In the genomic region with DNA sequence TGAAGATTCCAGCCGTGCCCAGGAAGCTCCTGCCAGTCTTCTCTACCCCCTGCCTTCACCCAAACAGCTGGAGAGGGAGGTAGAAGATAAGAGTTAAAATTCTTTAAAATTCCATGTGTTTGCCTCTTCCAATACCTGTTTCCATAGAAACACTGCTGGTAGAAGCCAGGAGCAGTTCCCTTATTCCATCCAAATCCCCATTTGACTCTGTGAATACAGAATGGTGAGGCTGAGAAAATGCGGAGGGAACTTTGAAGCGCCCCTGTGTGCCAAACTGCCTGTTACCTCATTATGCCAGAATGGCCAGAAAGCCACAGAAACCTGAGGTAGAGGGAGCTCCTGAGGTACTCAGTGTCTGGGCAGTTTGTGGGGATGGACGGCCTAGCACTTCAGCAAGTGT, we compare ENCODE assay signal across 17 mouse cellular contexts.
DNase-seq lines count a peak whose midpoint lies in the region; ATAC-seq and TF ChIP-seq lines count a peak whose summit lies in the region.
"Had no signal": no experiment of that assay in that cellular context is flagged by ENCODE, and none has a peak within 500 bp of the region (broad histone marks: within the 10 kb centered on the region; RNA-seq: fewer than 3 reads in every experiment).

No protein-coding gene starts in this region.

- H3K4me3 ChIP-seq in forebrain, embryonic 15.5 days = no peak overlapping the region
- H3K4me3 ChIP-seq in forebrain, embryonic 13.5 days = no peak overlapping the region
- no peak overlapping the region for H3K4me3 ChIP-seq in left cerebral cortex, adult 2 months
- H3K4me3 ChIP-seq in hindbrain, embryonic 15.5 days = no peak overlapping the region
- no peak overlapping the region for H3K4me3 ChIP-seq in midbrain, embryonic 16.5 days (ENCODE audit: low read depth, low read length)
- H3K4me3 ChIP-seq in heart, embryonic 12.5 days = no peak overlapping the region
- H3K4me3 ChIP-seq in heart, adult 2 months = no peak overlapping the region
- H3K4me3 ChIP-seq: myocyte had no signal

- intact Hi-C loops in left cerebral cortex, adult 2 months (cut with DNase I) = no loop called here
- intact Hi-C loops in heart, adult 2 months (cut with DNase I) = no loop called here

- no peak for TF ChIP-seq EP300 in heart, adult 2 months (IDR thresholded peaks at IDR 0.05; ENCODE audit: insufficient read depth, low read depth, low read length)

- TF ChIP-seq POLR2A in heart, adult 2 months (IDR thresholded peaks at IDR 0.05; ENCODE audit: insufficient read depth, low read depth, low read length) = no peak

- no peaks in the 10 kb centered on the region for H3K79me2 ChIP-seq in heart, adult 2 months (replicated peaks; ENCODE audit: control insufficient read depth, insufficient read depth, low read length)

- 49% methylated on average over 4 of the region's 4 CpGs for WGBS in forebrain, embryonic 15.5 days
- 57% methylated on average over 4 of the region's 4 CpGs for WGBS in forebrain, embryonic 13.5 days
- 52% methylated on average over 4 of the region's 4 CpGs for WGBS in hindbrain, embryonic 15.5 days
- 37% methylated on average over 4 of the region's 4 CpGs for whole genome bisulfite sequencing in midbrain, embryonic 16.5 days
- 57% methylated on average over 4 of the region's 4 CpGs for WGBS in heart, embryonic 12.5 days
- WGBS in heart, adult 2 months = 71% methylated on average over 4 of the region's 4 CpGs

- H3K36me3 ChIP-seq in forebrain, embryonic 15.5 days = no peaks in the 10 kb centered on the region
- H3K36me3 ChIP-seq in forebrain, embryonic 13.5 days (ENCODE audit: poor library complexity, severe bottlenecking) = no peaks in the 10 kb centered on the region
- peaks cover 10% of the 10 kb centered on the region; the same call in 1 of the 2 replicates for H3K36me3 ChIP-seq in hindbrain, embryonic 15.5 days
- H3K36me3 ChIP-seq in midbrain, embryonic 16.5 days (ENCODE audit: control insufficient read depth, insufficient read depth, low read length) = no peaks in the 10 kb centered on the region
- no peaks in the 10 kb centered on the region for H3K36me3 ChIP-seq in heart, embryonic 12.5 days
- H3K36me3 ChIP-seq in heart, adult 2 months (ENCODE audit: control insufficient read depth, insufficient read depth, low read length) = no peaks in the 10 kb centered on the region

- no peak overlapping the region for H3K4me2 ChIP-seq in forebrain, embryonic 15.5 days (replicated peaks)
- H3K4me2 ChIP-seq in forebrain, embryonic 13.5 days = no peak overlapping the region
- no peak overlapping the region for H3K4me2 ChIP-seq in hindbrain, embryonic 15.5 days
- H3K4me2 ChIP-seq in midbrain, embryonic 16.5 days (ENCODE audit: low read length) = no peak overlapping the region
- H3K4me2 ChIP-seq in heart, embryonic 12.5 days = no peak overlapping the region

- no peak for DNase-seq in left cerebral cortex, adult 2 months (ENCODE audit: extremely low spot score in 1 of 2, low spot score in 2 of 2)
- no peak for DNase-seq in left cerebral cortex, adult 18-20 months (ENCODE audit: low spot score in 2 of 2)
- no peak for DNase-seq in heart, adult 2 months
- DNase-seq: adrenal gland, postnatal 36 days; cerebellum, adult 11-12 months; gastrocnemius, postnatal 25 days; heart, adult 18-20 months had no signal

- H3K4me1 ChIP-seq in forebrain, embryonic 15.5 days = peaks cover 27% of the 10 kb centered on the region
- peaks cover 10% of the 10 kb centered on the region; the same call in 1 of the 2 replicates for H3K4me1 ChIP-seq in forebrain, embryonic 13.5 days
- peaks cover 21% of the 10 kb centered on the region for H3K4me1 ChIP-seq in hindbrain, embryonic 15.5 days (replicated peaks)
- H3K4me1 ChIP-seq in midbrain, embryonic 16.5 days (ENCODE audit: control insufficient read depth, insufficient read depth, low read length) = peaks cover 23% of the 10 kb centered on the region
- H3K4me1 ChIP-seq in heart, embryonic 12.5 days (replicated peaks) = peaks cover 9% of the 10 kb centered on the region
- no peaks in the 10 kb centered on the region for H3K4me1 ChIP-seq in heart, adult 2 months (ENCODE audit: control insufficient read depth, insufficient read depth, low read length)

- no peak overlapping the region for H3K9ac ChIP-seq in forebrain, embryonic 15.5 days (replicated peaks)
- H3K9ac ChIP-seq in forebrain, embryonic 13.5 days = no peak overlapping the region
- H3K9ac ChIP-seq in hindbrain, embryonic 15.5 days = no peak overlapping the region
- H3K9ac ChIP-seq in midbrain, embryonic 16.5 days (ENCODE audit: low read depth, low read length) = no peak overlapping the region
- no peak overlapping the region for H3K9ac ChIP-seq in heart, embryonic 12.5 days
- H3K9ac ChIP-seq in heart, adult 2 months (ENCODE audit: low read depth, low read length) = no peak overlapping the region

- ATAC-seq in forebrain, embryonic 15.5 days (replicated peaks) = no peak
- no peak for ATAC-seq in forebrain, embryonic 13.5 days
- no peak for ATAC-seq in hindbrain, embryonic 15.5 days (ENCODE audit: low FRiP score, low read depth)
- ATAC-seq in midbrain, embryonic 16.5 days = peak; percentile 55; the same call in 1 of the 2 replicates
- no peak for ATAC-seq in heart, embryonic 12.5 days (ENCODE audit: insufficient number of reproducible peaks, low FRiP score)
- ATAC-seq: CD4-positive, CD25-positive, alpha-beta regulatory T cell, adult 4 months; inflammation-experienced regulatory T-cells, adult 6 months had no signal

- H3K27ac ChIP-seq in forebrain, embryonic 15.5 days (replicated peaks) = 0 out of 2 replicates have a peak overlapping the region, but pooled peaks have one; percentile 49
- H3K27ac ChIP-seq in forebrain, embryonic 13.5 days = no peak overlapping the region
- peak overlapping the region; percentile 47 for H3K27ac ChIP-seq in left cerebral cortex, adult 2 months
- peak overlapping the region; percentile 61 for H3K27ac ChIP-seq in hindbrain, embryonic 15.5 days (replicated peaks)
- peak overlapping the region; percentile 81 for H3K27ac ChIP-seq in midbrain, embryonic 16.5 days (ENCODE audit: low read length)
- H3K27ac ChIP-seq in heart, embryonic 12.5 days (ENCODE audit: poor library complexity, severe bottlenecking) = no peak overlapping the region
- no peak overlapping the region for H3K27ac ChIP-seq in heart, adult 2 months
- H3K27ac ChIP-seq: kidney, postnatal 0 days; macrophage had no signal

- H3K9me3 ChIP-seq in forebrain, embryonic 15.5 days = no peaks in the 10 kb centered on the region
- no peaks in the 10 kb centered on the region for H3K9me3 ChIP-seq in forebrain, embryonic 13.5 days (replicated peaks)
- no peaks in the 10 kb centered on the region for H3K9me3 ChIP-seq in hindbrain, embryonic 15.5 days
- H3K9me3 ChIP-seq in midbrain, embryonic 16.5 days (replicated peaks; ENCODE audit: control insufficient read depth, low read length, poor library complexity, severe bottlenecking) = no peaks in the 10 kb centered on the region
- H3K9me3 ChIP-seq in heart, embryonic 12.5 days (replicated peaks) = no peaks in the 10 kb centered on the region

- no peak for TF ChIP-seq CTCF in left cerebral cortex, adult 2 months (IDR thresholded peaks at IDR 0.05)
- no peak for TF ChIP-seq CTCF in heart, adult 2 months (IDR thresholded peaks at IDR 0.05)

- no peaks in the 10 kb centered on the region for H3K27me3 ChIP-seq in forebrain, embryonic 15.5 days
- H3K27me3 ChIP-seq in forebrain, embryonic 13.5 days = no peaks in the 10 kb centered on the region
- no peaks in the 10 kb centered on the region for H3K27me3 ChIP-seq in hindbrain, embryonic 15.5 days
- no peaks in the 10 kb centered on the region for H3K27me3 ChIP-seq in midbrain, embryonic 16.5 days (ENCODE audit: control insufficient read depth, insufficient read depth, low read depth, low read length)
- no peaks in the 10 kb centered on the region for H3K27me3 ChIP-seq in heart, embryonic 12.5 days (replicated peaks)
- no peaks in the 10 kb centered on the region for H3K27me3 ChIP-seq in heart, adult 2 months (ENCODE audit: control insufficient read depth, insufficient read depth, low read length)

Comparison
In these comparisons a context has a peak if more than half of its experiments do, and no peak if none do; other contexts are left out.
1. H3K27ac ChIP-seq: peak in forebrain, embryonic 15.5 days (single experiment), left cerebral cortex, adult 2 months (single experiment), hindbrain, embryonic 15.5 days (single experiment) and midbrain, embryonic 16.5 days (single experiment); none in forebrain, embryonic 13.5 days (single experiment), heart, embryonic 12.5 days (single experiment) and heart, adult 2 months (single experiment).